ENCODE assay signal across 8 mouse cellular contexts in the genomic region with DNA sequence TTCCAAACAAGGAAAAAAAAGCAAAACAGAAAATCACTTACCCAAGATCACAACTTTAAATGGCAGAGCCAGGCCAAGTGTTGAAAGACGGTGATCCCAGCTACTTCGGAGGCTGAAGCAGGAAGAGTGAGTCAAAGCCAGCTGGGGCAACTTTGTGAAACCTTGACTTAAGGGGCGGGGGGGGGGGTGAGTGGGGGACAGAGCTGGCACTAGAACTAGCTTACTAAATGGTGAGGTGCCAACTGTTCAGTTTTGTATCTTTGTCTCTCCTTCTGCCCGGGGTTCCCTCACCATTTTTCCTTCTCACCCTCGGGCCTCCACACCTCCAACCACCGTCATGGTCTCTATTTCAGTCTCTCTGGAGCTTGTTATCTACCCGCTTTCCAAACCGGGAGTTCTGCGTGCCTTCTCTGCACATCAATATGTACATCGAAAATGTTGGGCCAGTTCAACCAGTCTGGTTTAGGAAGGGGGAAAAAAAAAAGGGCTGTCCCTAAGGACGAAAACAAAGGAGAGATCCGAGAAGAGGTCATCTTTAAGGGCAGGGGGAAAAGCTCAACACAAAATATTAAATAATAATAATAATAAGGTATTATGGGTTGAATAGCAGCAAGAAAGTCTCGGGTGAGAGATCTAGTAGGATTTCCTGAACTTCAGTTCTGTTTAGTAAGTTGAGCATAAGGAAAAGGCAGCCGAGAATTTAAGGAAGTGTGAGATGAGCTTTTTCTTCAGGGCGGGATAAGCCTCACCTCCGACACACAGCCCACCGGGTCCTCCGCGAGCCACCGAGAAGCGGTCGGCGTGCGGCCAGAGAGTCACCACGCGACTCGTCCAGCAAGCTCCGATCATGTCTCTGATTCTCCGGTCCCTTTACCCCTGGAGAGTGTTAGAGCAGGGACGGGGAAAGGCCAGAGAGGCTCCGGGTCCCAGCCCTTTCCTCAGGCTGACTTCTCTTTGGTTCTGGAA. TPM values are rescaled to one million over a fixed set of nuclear protein-coding genes. Genes with fewer than 3 reads are reported as not detected.
DNase-seq lines count a peak whose midpoint lies in the region; ATAC-seq and TF ChIP-seq lines count a peak whose summit lies in the region.

No protein-coding gene starts in this region.

- peak overlapping the region; percentile 92 for H3K4me3 ChIP-seq in forebrain, embryonic 11.5 days (ENCODE audit: low read depth, low read length)
- H3K4me3 ChIP-seq in liver, embryonic 12.5 days = peak overlapping the region; percentile 80
- peak overlapping the region; percentile 79 for H3K4me3 ChIP-seq in stomach, postnatal 0 days (ENCODE audit: low read depth, low read length)

- H3K27ac ChIP-seq in forebrain, embryonic 11.5 days (ENCODE audit: low read depth, low read length) = 0 out of 2 replicates have a peak overlapping the region, but pooled peaks have one; percentile 51
- H3K27ac ChIP-seq in liver, embryonic 12.5 days = peak overlapping the region; percentile 83
- H3K27ac ChIP-seq in stomach, postnatal 0 days (replicated peaks) = peak overlapping the region; percentile 95

- H3K9ac ChIP-seq in forebrain, embryonic 11.5 days (ENCODE audit: low read length) = peak overlapping the region; percentile 89
- peak overlapping the region; percentile 91 for H3K9ac ChIP-seq in liver, embryonic 12.5 days
- H3K9ac ChIP-seq in stomach, postnatal 0 days (ENCODE audit: low read length) = peak overlapping the region; percentile 89

- H3K4me1 ChIP-seq in forebrain, embryonic 11.5 days (replicated peaks; ENCODE audit: control insufficient read depth, insufficient read depth, low read length) = peaks cover 25% of the 10 kb centered on the region
- H3K4me1 ChIP-seq in liver, embryonic 12.5 days = peaks cover 75% of the 10 kb centered on the region
- peaks cover 13% of the 10 kb centered on the region; the same call in 1 of the 2 replicates for H3K4me1 ChIP-seq in stomach, postnatal 0 days (replicated peaks; ENCODE audit: control insufficient read depth, insufficient read depth)

- TF ChIP-seq EP300 in stomach, postnatal 0 days (optimal IDR thresholded peaks at IDR 0.05) = peak; percentile 36

- H3K27me3 ChIP-seq in forebrain, embryonic 11.5 days (ENCODE audit: control insufficient read depth, insufficient read depth, low read length) = no peaks in the 10 kb centered on the region
- H3K27me3 ChIP-seq in liver, embryonic 12.5 days (replicated peaks) = no peaks in the 10 kb centered on the region
- H3K27me3 ChIP-seq in stomach, postnatal 0 days (ENCODE audit: control insufficient read depth, insufficient read depth, low read length) = no peaks in the 10 kb centered on the region

- WGBS in forebrain, embryonic 11.5 days = 10% methylated on average over 31 of the region's 31 CpGs
- 6% methylated on average over 31 of the region's 31 CpGs for WGBS in liver, embryonic 12.5 days (ENCODE audit: insufficient replicate concordance)
- 6% methylated on average over 31 of the region's 31 CpGs for WGBS in stomach, postnatal 0 days

- DNase-seq in cerebellum, adult 9-10 months = peak; percentile 54
- peak; percentile 82 for DNase-seq in 416B (ENCODE audit: low read depth)
- DNase-seq in forebrain, embryonic 11.5 days (ENCODE audit: low spot score) = no peak
- DNase-seq in stomach, postnatal 0 days (ENCODE audit: low spot score) = peak; percentile 22
- DNase-seq in urinary bladder, postnatal 36 days (ENCODE audit: low spot score in 2 of 2) = no peak
- DNase-seq in c-Kit-positive CD71-positive TER-119-positive erythroid progenitor cells, embryonic 14.5 days (ENCODE audit: low spot score) = no peak

- no peaks in the 10 kb centered on the region for H3K9me3 ChIP-seq in forebrain, embryonic 11.5 days (ENCODE audit: control insufficient read depth, low read length)
- H3K9me3 ChIP-seq in liver, embryonic 12.5 days (replicated peaks) = no peaks in the 10 kb centered on the region
- H3K9me3 ChIP-seq in stomach, postnatal 0 days (ENCODE audit: control insufficient read depth, low read length) = no peaks in the 10 kb centered on the region

- ATAC-seq in cerebellum, adult (ENCODE audit: insufficient number of reproducible peaks, low FRiP score, low TSS enrichment) = no peak
- peak; percentile 13 for ATAC-seq in forebrain, embryonic 11.5 days (replicated peaks; ENCODE audit: low FRiP score)
- ATAC-seq in liver, embryonic 12.5 days = peak; percentile 41; the same call in 1 of the 2 replicates
- ATAC-seq in stomach, postnatal 0 days (ENCODE audit: low FRiP score, low TSS enrichment) = no peak

- H3K4me2 ChIP-seq in forebrain, embryonic 11.5 days (ENCODE audit: low read depth, low read length, severe bottlenecking) = peak overlapping the region; percentile 62
- H3K4me2 ChIP-seq in liver, embryonic 12.5 days = peak overlapping the region; percentile 96
- H3K4me2 ChIP-seq in stomach, postnatal 0 days (replicated peaks; ENCODE audit: low read depth) = peak overlapping the region; percentile 91

- peaks cover 19% of the 10 kb centered on the region for H3K36me3 ChIP-seq in forebrain, embryonic 11.5 days (ENCODE audit: control insufficient read depth, insufficient read depth, low read length)
- H3K36me3 ChIP-seq in liver, embryonic 12.5 days = peaks cover 53% of the 10 kb centered on the region
- peaks cover 17% of the 10 kb centered on the region; the same call in 1 of the 2 replicates for H3K36me3 ChIP-seq in stomach, postnatal 0 days (ENCODE audit: control insufficient read depth, insufficient read depth, low read length)

- no peak for TF ChIP-seq CTCF in stomach, postnatal 0 days (IDR thresholded peaks at IDR 0.05; ENCODE audit: low read depth)

RNA-seq across cellular contexts. Expression of gene Sphk2, which starts 0.6 kb away (rescaled TPM):
- 27.0 and 27.9 TPM in 2 replicates for polyA plus RNA-seq in forebrain, embryonic 11.5 days (2014; fragmentation: Nextera tagmentation; extraction: Ambion mirVana)
- polyA plus RNA-seq in liver, embryonic 12.5 days (2016; fragmentation: Nextera tagmentation; extraction: Ambion mirVana) = 14.8 and 16.1 TPM in 2 replicates
- polyA plus RNA-seq in stomach, postnatal 0 days (2015; fragmentation: Nextera tagmentation; extraction: Ambion mirVana) = 23.6 and 24.5 TPM in 2 replicates

RNA-seq across cellular contexts. Expression of gene Rpl18, which starts 2.0 kb away (rescaled TPM):
- polyA plus RNA-seq in forebrain, embryonic 11.5 days (2014; fragmentation: Nextera tagmentation; extraction: Ambion mirVana) = 936 and 958 TPM in 2 replicates
- 892 and 939 TPM in 2 replicates for polyA plus RNA-seq in liver, embryonic 12.5 days (2016; fragmentation: Nextera tagmentation; extraction: Ambion mirVana)
- 893 and 919 TPM in 2 replicates for polyA plus RNA-seq in stomach, postnatal 0 days (2015; fragmentation: Nextera tagmentation; extraction: Ambion mirVana)

RNA-seq across cellular contexts. Expression of gene Fam83e, which starts 3.8 kb away (rescaled TPM):
- 0.80 and 1.2 TPM in 2 replicates for polyA plus RNA-seq in forebrain, embryonic 11.5 days (2014; fragmentation: Nextera tagmentation; extraction: Ambion mirVana)
- polyA plus RNA-seq in liver, embryonic 12.5 days (2016; fragmentation: Nextera tagmentation; extraction: Ambion mirVana) = 0.67 and 0.81 TPM in 2 replicates
- polyA plus RNA-seq in stomach, postnatal 0 days (2015; fragmentation: Nextera tagmentation; extraction: Ambion mirVana) = 21.6 and 24.8 TPM in 2 replicates

RNA-seq across cellular contexts. Expression of gene Spaca4, which starts 8.4 kb away (rescaled TPM):
- polyA plus RNA-seq in forebrain, embryonic 11.5 days (2014; fragmentation: Nextera tagmentation; extraction: Ambion mirVana) = not detected in 2 replicates
- not detected in 2 replicates for polyA plus RNA-seq in liver, embryonic 12.5 days (2016; fragmentation: Nextera tagmentation; extraction: Ambion mirVana)
- polyA plus RNA-seq in stomach, postnatal 0 days (2015; fragmentation: Nextera tagmentation; extraction: Ambion mirVana) = 0.39 and 0.56 TPM in 2 replicates

RNA-seq across cellular contexts. Expression of gene Dbp, which starts 12.3 kb away (rescaled TPM):
- polyA plus RNA-seq in forebrain, embryonic 11.5 days (2014; fragmentation: Nextera tagmentation; extraction: Ambion mirVana) = 2.9 and 3.3 TPM in 2 replicates
- 1.1 and 1.8 TPM in 2 replicates for polyA plus RNA-seq in liver, embryonic 12.5 days (2016; fragmentation: Nextera tagmentation; extraction: Ambion mirVana)
- polyA plus RNA-seq in stomach, postnatal 0 days (2015; fragmentation: Nextera tagmentation; extraction: Ambion mirVana) = 8.8 and 12.6 TPM in 2 replicates

Comparison
In these comparisons a context has a peak if more than half of its experiments do, and no peak if none do; other contexts are left out.
1. DNase-seq: peak in cerebellum, adult 9-10 months (single experiment), 416B (single experiment) and stomach, postnatal 0 days (single experiment); none in forebrain, embryonic 11.5 days (single experiment), urinary bladder, postnatal 36 days (0 of 2) and c-Kit-positive CD71-positive TER-119-positive erythroid progenitor cells, embryonic 14.5 days (single experiment).
2. ATAC-seq: peak in forebrain, embryonic 11.5 days (single experiment) and liver, embryonic 12.5 days (single experiment); none in cerebellum, adult (single experiment) and stomach, postnatal 0 days (single experiment).
3. RNA of gene Fam83e, which starts 3.8 kb away (polyA plus RNA-seq): 21.6 to 24.8 TPM in stomach, postnatal 0 days; 0.67 to 0.81 TPM in liver, embryonic 12.5 days and 0.80 to 1.2 TPM in forebrain, embryonic 11.5 days; every median in the first group is over 10 times any median in the second.
4. Peak in every context shown above with its lines, with median percentiles within 50 percentile points of each other: H3K27ac ChIP-seq, H3K4me2 ChIP-seq, H3K4me3 ChIP-seq and H3K9ac ChIP-seq.